Mouse (Mus musculus) telencephalon, adult 2 months (tissue): ENCODE measurements around the gene Eva1a.

ENCODE experiments used
- DNase-seq: peaks from one replicate; pipeline ENCODE4 v3.0.0-alpha.2; 2011; ENCODE audit warnings: low read depth, low spot score

Gene Eva1a

DNA sequence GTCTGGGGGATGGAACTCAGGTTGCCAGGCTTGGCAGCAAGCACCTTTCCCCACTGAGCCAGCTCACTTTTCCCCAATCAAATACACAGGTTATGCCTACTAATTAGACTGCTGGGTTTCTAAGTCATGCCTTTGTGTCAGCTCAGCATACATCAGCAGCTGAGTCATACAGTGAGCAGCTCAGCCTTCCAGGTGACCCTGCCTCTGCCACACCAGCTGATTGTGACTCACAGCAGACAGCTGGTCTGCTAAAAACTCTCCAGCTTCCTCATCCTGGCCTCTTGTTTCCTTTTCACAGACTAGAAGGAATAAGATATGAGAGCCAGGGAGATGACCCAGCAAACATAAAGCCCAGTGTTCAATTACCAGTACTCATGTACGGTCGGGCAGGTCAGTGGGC lies 84.3 kb downstream of the Eva1a start:
- no peak for DNase-seq

DNA sequence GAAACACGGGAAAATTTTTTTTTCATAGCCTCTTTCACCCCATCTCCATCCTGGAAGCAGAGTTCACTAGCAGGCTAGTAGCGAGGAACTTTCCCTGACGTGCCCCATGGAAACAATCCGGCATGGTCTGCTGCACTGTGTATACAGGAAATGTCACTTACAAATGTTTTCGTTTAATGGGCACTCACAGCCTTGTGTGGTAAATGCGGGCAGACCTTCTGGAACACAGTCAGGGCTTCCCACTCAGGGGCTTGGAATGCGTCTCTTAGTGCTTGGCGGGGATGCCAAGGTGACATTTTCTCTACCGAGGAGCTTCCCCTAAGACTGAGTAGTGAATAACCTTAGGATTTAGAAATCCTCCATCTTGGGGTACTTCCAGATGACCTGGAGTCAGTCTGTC lies 87.0 kb downstream of the Eva1a start:
- DNase-seq: no peak

DNA sequence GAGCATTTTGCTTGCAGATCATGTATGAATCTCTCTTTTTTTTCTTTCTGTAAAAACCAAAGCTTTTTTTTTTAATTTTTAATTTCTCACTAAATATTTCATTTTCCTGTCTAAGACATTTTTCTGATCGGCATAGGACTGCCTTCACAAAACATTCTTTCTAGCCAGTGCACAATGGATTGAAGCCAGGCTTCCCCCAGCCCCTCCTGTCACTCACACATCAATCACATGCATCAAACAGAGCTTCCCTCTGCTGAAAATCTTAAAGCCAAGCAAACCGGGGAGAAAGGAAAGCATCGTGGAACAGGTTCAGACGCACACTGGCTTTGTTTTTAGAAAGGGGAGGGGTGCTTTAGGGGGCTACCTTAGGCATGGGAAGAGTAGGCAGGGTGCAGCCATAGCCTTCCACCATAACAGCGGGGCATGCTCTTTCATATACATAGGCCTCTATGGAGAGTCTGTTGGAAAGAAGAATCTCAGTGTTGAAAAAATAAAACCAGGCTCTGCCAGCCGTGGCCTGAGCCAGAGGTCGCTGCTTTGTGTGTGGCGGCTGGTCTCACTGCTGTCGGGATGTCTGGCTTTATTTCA lies 88.9 kb downstream of the Eva1a start:
- no peak for DNase-seq

DNA sequence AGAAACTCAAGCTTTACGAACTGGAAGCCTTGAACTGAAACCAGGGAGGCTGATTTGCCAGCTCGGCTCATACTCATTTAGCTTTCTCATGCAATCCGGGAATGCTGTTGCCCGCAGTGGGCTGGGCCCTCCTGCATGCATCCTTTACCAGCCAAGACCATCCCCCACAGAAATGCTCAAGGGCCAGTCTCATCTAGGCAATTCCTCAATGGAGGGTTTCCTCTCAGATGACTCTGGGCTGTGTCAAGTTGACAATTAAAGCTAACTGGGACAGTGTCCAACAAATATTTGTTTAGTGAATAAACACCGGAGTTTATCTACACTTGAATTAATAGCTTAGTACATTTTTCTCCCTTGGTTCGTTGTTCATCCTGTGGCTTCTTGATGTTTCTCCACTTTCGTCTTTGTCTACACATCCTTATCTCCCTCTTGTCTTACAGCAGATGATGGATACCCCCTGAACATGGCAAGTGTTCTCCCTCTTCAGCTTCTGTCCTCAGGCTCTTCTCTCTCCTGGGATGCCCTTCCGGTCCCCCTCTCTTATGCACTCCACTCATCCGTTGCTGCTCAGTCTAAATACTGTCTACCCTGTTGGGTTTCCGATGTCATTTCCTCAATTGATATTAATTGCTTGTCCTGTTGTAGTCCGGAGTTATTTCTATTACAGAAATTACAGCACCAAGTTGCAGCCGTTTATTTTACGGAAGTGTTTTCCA lies 92.2 kb downstream of the Eva1a start:
- DNase-seq: no peak

DNA sequence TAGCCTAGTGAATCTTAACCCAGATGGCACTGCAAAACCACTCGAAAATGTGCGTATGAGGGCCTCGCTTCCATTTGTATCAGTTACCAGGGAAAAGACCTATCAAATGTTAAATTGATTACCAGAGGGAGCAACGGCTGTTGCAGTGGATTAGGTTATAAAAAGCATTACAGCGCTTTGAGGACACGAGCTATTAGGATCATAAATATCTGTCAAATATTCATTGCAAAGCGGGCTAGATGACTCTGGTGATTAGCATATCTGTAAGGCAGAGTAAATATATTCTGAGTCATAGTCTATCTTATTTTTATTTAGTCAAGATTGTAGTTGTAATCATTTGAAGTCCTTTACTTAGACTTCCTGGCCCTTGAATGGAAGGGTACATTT lies 92.7 kb downstream of the Eva1a start:
- no peak for DNase-seq

DNA sequence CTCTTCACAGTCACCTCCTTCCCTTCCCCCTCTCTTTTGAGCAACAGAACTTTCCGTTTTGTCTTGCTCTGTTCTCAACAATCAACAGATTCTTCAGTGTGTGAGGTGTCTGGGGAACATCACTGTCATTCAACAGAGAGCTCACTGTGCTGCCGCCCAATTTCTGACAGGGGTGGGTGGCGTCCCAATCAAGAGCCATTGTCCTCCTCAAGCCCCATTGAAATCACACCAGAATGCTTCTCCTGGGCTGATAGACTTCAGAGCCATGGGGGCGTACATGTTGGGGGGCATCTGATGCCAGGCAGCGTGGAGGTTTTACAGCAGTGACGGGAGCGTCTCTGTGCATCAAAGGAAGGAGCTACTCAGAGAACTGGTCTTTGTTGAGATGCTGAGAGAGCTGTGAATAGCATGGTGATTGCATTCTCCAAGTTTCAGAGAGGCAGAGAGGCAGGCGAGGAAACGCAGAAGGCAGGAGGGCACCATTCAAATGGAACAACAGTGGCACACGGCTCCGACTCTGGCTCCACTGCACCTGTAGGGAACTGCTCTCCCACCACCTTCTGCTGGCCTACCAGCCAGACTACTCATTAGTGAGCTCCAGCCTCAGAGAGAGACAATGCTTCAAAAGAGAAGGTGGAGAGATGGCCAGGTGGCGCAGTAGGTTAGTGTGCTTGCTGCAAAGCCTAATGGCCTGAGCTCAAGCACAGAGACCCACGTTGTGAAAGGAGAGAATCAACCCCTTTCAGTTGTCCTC lies 95.3 kb downstream of the Eva1a start:
- DNase-seq: no peak
